Mouse (Mus musculus) urinary bladder, postnatal 36 days (tissue): ENCODE measurements around the gene Tedc2.
A peak's percentile ranks its signal among the peaks of the same experiment; 100 is the strongest.

Experiments used
- DNase-seq, 2 experiments: peaks; one replicate each; pipeline ENCODE4 v3.0.0; 2022; ENCODE audit warnings: low spot score in 2 of 2, mixed read lengths in 1 of 2

The Tedc2 gene

DNA sequence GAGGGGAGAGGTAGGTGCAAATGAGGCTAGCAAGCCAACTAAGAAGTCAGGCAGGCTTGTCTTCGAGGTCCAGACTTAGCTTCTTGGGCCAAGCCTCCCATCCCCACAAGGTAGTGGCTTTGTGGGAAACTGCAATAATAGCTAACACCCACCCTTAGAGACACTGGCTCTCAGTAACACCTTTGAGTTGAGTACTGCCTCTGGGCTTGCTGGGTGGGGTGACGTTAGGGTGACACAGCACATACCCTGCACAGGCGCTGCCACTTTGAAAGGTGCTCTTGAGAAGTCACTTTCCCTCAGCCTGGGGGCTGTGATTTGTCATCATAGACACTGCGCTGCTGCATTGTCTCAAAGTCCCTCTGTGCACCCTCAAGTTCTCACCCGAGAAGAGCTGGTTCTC is 26.9 kb downstream of the Tedc2 start:
- DNase-seq: no peak

DNA sequence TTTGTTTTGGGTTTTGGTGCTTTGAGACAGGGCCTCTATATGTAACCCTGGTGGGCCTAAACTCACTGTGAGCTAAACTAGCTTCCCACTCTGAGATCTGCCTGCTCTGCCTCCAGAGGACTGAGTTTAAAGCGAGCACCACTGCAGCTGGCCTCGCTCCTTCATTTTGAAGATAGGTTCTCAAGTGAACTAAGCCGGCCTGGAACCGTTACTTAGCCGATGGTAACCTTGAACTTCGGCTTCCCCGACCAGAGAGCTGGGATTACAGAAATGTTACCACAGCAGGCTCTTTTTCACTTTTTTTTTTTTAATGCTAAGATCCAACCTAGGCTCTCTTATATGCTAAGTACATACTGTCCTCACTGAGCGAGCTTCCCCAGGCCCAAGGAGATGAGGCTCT is 27.4 kb downstream of the Tedc2 start:
- no peak for DNase-seq

DNA sequence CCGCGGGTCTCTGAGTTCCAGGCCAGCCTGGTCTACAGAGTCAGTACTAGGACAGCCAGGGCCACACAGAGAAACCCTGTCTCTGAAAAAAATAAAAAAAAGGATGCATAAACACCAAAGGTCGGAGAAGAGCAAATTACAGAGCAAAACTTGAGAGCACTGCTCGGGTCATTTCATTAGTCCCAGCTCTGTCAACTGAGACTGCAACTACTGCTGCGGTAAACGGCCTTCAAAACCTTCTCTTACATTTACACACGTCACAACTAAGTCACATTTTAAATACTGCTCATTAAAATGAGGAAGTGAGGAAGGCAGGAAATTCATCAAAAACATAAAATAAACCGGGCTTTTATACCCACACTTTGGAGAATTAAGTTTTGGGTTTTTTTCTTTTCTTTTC is 27.8 kb downstream of the Tedc2 start:
- no peak for DNase-seq

DNA sequence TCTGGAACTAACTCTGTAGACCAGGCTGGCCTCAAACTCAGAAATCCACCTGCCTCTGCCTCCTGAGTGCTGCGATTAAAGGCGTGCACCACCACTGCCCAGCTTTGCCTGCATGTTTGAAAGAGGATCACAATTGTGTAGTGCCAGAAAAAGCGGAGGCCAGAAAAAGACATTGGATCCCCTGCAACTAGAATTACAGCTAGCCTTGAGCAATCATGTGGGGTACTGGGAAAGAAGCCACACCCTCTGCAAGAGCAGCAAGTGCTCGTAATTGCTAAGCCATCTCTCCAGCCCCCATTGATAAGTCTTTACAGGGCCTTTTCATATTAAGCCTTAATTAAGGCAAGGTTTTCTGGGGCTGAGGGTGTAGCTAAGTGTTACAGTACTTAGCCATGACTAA is 29.2 kb downstream of the Tedc2 start:
- DNase-seq: no peak

DNA sequence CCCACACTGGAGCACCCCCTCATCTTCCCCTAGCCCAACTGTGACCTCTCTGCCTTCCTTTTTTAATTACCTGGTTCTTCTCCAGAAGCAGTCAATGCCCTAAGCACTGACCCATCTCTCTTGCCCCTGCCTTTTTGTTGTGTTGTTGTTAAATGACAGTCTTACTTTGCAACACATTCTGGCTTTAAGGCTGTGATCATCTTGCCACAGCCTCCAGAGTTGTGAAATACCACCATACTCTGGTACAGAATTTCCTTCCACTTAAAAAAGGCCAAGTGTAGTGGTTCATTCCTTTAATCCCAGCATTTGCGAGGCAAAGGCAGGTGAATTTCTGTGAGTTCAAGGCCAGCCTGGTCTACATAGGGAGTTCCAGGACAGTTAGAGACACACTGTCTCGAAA is 29.7 kb downstream of the Tedc2 start:
- DNase-seq: no peak

DNA sequence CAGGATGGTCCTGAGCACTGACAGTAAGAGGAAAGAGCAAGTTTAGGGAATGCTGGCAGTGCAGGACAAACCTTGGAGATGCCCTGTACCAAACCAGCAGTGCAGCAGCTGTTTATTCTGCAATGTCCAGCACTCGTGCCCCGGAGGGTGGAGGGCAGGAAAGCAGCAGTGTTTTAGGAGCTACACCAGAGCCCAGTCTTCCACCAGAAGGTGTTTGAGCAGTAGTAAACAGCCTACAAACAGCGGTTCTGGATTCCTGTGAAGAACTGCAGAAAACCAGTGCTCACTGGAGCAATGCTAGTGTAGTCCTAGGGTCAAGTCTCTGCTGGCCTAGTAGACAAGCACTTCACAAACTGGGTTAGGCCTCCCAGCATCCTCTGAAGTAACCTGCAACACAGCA is 46.4 kb downstream of the Tedc2 start:
- DNase-seq: no peak

DNA sequence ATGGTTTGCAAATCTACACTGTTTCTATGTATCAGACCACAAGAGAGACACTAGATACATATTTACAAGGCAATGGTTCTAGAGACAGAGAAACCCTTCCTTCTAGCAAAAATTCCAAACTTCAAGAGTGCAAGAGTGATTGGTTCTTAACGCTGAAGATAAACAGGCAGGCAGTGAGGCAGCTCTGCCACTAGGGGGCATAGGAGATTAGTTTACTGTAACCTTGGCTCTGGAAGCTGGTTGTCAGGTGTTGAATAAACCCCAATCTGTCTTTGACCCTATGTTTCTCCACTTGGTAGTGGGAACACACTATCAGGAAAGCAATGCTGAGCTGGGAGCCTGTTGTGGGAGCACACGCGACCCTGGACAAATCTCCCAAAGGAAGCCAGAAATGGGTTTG is 47.2 kb downstream of the Tedc2 start:
- peak; percentile 50 to 54 for DNase-seq

DNA sequence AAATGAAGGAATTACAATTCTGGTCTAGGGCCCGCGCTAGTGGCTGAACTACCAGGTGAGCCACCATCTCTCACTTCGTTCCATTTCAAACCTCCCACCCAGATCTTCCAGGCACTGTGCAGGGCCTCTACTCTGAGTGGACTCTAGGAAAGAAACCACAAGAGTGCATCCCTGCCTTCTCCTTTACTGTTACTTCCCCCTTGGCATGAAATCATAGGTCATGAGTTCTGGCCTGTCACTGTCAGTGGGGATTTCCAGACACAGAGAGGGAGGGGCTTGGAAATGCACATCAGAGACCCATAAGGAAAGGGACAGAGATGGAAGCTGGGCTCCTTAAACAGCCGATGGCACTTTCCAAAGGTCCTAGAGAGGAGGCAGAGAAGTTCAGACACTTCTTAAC is 48.9 kb downstream of the Tedc2 start:
- DNase-seq: no peak

DNA sequence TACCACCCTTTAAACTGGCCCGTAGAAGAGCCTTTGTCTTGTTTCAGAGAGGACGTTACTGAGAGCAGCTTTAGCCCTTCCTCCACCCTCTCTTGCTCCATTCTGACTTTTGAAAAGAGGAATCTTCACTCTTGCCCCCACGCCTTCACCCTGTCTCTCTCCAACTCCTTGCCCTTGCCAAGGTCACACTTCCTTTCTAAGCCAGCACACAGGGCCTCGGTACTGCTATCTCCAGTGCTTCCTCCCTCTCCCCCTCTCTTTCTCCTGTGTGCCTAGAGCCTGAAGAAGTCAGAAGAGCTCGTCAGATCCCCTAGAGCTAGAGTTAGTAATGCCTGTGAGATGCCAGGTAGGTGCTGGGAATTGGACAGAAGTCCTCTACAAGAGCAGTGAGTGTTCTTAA is 49.9 kb downstream of the Tedc2 start:
- no peak for DNase-seq

DNA sequence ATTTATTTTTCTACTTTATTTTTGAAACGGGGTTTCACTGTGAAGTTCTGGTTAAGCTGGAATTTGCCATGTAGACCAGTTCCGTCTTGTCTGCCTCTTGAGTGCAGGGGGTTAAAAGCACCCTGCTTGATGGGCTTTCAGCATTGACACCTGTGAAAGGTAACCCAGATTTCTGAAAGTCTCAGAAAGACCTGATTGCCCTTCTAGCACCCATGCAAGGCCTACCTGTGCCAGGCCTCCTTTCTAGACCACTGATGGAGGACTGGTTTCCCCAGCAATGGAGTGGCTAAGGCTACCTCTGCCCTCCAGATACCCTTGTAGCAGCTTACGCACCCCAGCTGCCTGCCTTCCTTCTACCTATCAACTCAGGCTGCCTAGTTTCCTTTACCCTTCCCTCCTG is 50.5 kb downstream of the Tedc2 start:
- DNase-seq: no peak

DNA sequence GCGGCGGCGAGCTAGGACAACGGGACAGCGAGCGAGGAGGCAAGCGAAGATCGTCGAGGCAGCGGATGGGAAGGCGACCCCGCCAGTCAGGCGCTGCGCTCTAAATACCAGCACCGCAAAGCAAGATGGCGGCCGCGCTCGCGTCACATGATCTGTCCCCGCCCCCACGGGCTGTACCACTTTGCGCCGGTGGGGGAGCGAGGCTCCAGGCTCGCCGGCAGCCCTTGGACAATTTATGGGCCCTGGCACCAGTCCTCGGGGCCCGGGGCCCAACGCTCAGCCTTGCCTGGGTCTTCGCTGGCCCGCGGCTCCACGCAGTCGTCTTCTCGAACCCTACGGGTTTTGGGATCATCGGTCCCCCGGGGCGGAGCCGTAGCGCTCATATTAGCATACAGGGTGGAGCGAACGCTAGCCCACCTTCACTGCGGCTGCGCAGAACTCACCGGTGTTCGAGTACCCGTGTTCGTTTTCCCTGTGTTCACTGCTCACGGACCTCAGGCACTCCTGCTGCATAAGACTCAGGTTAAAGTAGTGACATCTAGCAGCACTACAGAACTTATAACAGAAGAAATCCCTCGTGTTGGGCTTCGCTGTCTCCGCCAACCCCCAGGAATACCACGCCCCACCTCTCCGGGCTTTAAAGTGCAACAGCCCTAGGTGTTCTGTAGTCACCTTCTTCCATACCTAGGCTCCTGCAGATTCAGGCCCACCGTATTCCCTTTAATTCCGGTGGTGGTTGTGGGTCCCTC is 51.2 kb downstream of the Tedc2 start, which contains the start of gene Atp6v0c:
TSS of gene Atp6v0c (minus strand) at position 386 of the 749 bp plus-strand sequence.
- peak; percentile 92 to 93 for DNase-seq

DNA sequence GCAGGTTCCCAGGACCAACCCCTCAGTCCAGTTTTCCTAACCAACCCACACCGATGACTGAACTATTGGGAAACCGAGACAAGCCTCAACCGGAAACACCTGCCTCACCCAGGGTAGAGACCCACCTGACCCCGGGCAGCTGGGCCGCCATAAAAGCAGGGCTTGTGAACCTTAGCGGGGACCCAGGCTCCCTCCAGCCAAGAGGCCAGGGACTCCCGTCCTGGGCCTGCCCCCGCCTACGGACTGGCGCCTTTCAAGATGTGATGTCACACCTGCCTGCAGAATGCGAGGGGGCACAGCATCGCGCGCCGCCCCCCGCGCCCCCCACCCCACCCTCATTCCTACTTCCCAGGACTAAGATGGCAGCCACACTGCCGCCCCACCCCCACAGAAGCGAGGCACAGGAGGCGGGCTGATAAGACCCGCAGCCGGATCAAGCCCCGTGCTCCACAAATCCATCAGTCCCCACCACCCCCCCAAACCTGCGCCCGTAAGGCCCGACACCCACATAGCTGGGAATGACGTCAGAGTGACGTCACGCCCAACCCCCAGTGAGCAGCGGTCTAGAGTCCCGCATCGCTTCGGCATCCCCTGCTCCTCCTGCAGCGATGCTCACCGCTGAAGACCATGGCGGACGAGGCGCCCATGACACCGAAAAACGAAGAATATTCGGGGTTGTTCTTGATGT is 51.9 kb downstream of the Tedc2 start:
- DNase-seq: peak in 1 of 2 experiments; percentile 42

DNA sequence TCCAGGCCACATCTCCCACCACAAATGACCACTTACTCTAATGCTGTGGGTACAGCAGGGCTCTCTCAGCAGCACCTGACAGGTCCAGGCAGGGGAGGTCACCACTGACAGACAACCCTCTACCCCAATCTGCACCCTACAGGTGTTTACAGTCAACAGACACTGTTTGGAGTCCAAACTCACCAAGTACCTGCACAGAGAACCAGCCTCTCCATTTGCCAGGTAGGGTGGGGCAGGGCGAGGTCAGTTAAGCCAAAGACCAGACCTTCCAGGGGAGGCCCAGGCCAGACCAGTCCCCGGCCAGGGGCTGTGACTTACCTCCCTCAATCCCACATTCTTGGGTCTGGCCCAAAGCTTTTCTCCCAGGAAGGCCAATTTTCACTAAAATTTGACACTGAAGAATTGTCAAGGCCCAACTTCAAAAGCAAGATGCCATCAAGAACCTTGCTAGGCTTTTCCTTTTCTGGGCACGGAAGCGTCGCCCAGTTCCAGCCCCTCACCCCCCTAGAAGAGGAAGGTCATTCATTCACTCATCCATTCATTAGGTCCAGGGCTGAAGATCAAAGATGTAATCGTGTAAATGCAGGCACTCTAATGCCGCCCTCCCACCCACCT is 52.7 kb downstream of the Tedc2 start:
- DNase-seq: no peak

DNA sequence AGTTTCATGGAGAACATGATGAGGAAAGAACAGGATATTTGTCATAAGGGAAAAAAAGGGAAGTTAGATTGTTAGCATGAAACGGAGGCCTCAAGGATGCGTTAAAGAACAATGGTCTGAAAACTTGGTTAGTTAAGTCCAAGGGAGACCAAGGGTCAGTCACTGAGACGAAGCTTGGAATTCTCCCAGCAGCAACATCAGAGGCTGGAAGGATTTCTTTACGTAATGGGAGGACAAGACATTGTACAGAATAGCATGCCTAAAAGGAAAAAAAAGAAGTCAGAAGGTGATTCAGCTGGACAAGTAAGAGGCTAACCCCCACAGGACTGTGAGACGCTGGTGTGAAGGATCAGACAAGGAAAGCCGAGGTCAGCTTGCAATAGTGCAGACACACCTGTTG is 53.5 kb downstream of the Tedc2 start:
- DNase-seq: no peak
